Mouse (Mus musculus): ENCODE results near the gene Cd160. TPM values are rescaled to one million over a fixed set of nuclear protein-coding genes. Genes with fewer than 3 reads are reported as not detected.

Cd160 gene
- polyA plus RNA-seq, 1 experiment from 2014 or later = 0.29 TPM

DNA sequence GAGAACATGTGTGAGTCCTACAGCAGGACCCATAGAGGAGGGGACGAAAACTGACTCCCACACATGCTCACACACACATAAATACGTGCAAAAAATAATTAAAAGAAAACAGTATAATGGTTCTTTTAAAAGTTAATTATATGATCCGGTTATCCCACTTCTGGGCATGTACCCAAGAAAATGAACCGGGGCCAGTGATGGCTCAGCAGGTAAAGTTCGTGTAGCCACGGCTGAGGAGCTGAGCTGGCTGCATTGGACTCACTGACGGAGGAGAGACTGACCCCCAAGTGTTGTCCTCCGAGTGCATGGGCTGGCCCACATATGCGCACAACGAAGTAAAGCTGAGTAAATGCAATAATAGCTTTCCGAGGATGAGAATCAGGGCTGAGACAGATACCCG is 4.5 kb downstream of the Cd160 start:
- 82% methylated on average over 12 of the region's 12 CpGs for WGBS
- H3K4me3 ChIP-seq = no peak overlapping the region
- H3K27me3 ChIP-seq = no peaks in the 10 kb centered on the region
- no peak overlapping the region for H3K4me2 ChIP-seq
- H3K9me3 ChIP-seq = no peaks in the 10 kb centered on the region
- H3K27ac ChIP-seq (replicated peaks) = no peak overlapping the region
- no peak overlapping the region for H3K9ac ChIP-seq
- no peaks in the 10 kb centered on the region for H3K36me3 ChIP-seq
- H3K4me1 ChIP-seq (replicated peaks) = 0 out of 2 replicates have a peak, but pooled peaks cover 3% of the 10 kb centered on the region
- ATAC-seq (ENCODE audit: low FRiP score, low read depth) = no peak

DNA sequence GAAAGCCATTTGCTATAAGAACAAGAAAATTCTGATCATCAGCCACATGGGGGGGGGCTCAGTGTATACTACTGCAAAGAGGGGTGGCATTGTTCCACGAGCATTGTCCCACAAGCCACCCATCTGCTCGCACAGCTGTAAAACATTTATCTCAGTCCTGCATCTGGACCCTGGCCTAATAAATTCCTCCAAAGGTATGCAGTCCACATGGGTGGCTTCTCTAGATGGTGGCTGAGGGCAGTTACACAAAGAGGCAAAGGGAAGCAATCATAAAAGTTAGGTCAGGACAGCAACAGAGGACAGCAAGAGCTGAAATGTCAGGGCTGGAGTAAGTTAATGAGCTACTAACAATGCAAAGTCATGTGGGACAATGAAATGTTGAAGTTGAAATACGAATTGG is 5.5 kb downstream of the Cd160 start:
- no peaks in the 10 kb centered on the region for H3K36me3 ChIP-seq
- no peak overlapping the region for H3K9ac ChIP-seq
- no peak for ATAC-seq (ENCODE audit: low FRiP score, low read depth)
- H3K4me3 ChIP-seq = no peak overlapping the region
- H3K4me2 ChIP-seq = no peak overlapping the region
- H3K4me1 ChIP-seq (replicated peaks) = 0 out of 2 replicates have a peak, but pooled peaks cover 3% of the 10 kb centered on the region
- no peak overlapping the region for H3K27ac ChIP-seq (replicated peaks)
- H3K9me3 ChIP-seq = no peaks in the 10 kb centered on the region
- WGBS = 55% methylated on average over 3 of the region's 3 CpGs
- no peaks in the 10 kb centered on the region for H3K27me3 ChIP-seq

DNA sequence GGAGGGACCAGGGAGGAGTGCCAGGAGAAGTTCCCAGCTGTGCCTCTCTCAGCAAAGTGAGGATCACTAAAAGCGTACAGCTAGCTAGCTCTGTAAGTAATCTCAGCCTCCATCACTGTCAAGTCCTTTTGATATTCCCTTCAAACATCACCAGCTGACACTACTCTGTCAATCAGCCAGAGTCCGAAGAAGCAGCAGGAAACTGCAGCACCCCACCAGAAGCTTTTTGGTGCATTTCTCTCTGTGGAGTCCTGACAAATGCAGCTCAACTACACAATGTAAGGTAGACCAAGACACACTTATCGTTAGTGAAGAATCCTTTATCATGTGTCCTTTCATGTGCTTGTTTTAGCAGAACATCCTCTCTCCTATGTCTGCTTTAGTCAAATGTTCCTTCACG is 7.6 kb downstream of the Cd160 start:
- no peak for ATAC-seq (ENCODE audit: low FRiP score, low read depth)
- Histone ChIP-seq H3K9ac (no peak overlapping the region), H3K4me3 (no peak overlapping the region), H3K36me3 (no peaks in the 10 kb centered on the region), H3K27me3 (no peaks in the 10 kb centered on the region), H3K9me3 (no peaks in the 10 kb centered on the region), H3K4me2 (no peak overlapping the region), H3K27ac (replicated peaks) (no peak overlapping the region), H3K4me1 (replicated peaks) (no peaks in the 10 kb centered on the region)
- 88% methylated on average over 4 of the region's 4 CpGs for WGBS

DNA sequence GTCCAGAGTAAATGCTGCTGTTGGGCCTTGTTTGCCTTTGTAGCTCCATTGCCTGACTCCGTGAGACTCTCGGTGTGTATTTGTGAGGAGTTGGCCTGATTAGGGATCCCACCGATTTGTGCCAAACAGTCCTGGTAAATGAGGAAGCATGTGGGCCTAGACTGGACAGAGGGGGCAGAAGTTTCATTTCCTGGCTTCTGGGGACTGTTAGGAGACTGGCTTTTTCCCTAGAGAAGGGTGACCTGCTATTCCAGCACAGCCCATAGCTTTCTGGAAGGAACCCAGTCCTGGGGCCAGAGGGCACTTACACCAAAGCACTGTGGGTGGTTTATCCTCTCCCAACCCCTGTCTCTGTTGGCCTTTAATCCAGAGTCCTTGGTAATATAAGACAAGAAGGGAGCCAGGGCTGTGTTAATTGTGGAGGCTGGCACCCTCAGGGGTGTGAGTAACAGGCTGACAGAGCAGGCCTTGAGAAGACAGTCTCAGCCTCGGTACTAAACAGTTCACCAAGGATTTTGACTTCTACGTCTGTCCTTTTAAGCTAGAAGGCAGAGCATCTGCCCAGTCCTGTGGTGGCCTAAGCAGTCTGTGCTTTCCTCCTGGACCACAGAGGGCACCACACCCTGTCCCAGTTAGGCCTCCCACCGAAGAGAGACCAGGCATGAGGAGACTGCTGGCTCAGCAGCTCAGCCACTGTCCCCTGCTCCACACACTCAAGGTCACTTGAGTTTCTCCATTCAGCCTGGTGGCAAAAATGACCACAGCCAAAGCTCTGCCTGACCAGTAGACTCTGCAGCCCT is 8.8 kb downstream of the Cd160 start:
- no peaks in the 10 kb centered on the region for H3K27me3 ChIP-seq
- no peak overlapping the region for H3K4me2 ChIP-seq
- ATAC-seq (ENCODE audit: low FRiP score, low read depth) = no peak
- H3K36me3 ChIP-seq = no peaks in the 10 kb centered on the region
- no peak overlapping the region for H3K4me3 ChIP-seq
- no peaks in the 10 kb centered on the region for H3K9me3 ChIP-seq
- H3K27ac ChIP-seq (replicated peaks) = no peak overlapping the region
- 87% methylated on average over 6 of the region's 6 CpGs for WGBS
- H3K9ac ChIP-seq = no peak overlapping the region
- H3K4me1 ChIP-seq (replicated peaks) = no peaks in the 10 kb centered on the region

DNA sequence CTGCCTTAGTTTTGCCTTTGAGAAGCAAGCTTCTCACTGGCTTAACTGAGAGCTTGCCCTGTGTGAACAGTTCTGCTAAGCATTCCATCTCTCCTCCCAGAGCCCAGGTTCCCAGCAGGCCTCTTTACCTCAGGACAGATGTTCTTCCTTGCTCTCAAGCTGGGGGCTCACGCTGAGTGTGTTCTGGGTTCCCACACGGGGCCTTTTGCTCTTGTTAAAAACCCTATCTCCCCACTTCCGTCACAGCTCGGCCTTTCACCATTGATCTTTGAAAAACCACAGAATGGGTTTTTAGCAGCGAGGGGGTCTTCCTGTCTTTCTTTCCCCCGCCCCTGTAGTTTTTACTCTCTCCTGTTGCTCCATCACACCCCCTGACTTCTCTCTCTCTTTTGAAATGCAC is 14.8 kb downstream of the Cd160 start:
- Histone ChIP-seq H3K36me3 (no peaks in the 10 kb centered on the region), H3K4me1 (replicated peaks) (no peaks in the 10 kb centered on the region), H3K27ac (replicated peaks) (no peak overlapping the region), H3K4me3 (no peak overlapping the region), H3K4me2 (no peak overlapping the region), H3K9me3 (no peaks in the 10 kb centered on the region), H3K9ac (no peak overlapping the region), H3K27me3 (no peaks in the 10 kb centered on the region)
- no peak for ATAC-seq (ENCODE audit: low FRiP score, low read depth)
- WGBS = 52% methylated on average over 6 of the region's 6 CpGs

DNA sequence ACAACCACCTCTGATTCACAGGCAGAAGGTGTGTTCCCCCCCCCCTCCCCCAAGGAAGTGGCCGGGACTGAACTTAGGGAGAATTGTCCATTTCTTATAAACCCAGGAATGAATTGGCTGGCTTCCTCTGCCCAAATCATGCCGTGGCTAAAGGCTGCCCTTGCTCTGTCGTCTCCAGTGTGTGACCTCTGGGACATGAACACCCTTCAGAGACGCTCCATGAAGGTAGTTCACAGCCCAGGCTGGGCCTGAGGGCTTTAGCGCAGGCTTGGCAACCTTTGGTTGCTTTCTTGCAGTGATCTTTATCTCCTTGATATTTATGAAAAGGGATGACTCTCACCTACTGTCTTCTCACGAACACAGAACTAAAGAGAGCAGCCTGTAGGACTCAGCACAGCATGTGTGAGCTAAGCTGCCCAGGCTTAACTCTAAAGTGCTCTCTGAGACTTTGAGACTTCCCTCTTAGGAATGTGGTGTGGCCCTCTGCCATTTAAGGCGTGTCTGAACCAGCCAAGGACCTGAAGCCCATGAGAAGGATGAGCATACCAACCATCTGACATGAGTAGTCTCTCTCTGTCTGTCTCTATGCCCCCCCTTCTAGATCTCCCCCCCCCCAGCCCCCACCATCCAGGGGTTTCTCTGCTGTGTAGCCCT is 15.4 kb downstream of the Cd160 start:
- ATAC-seq (ENCODE audit: low FRiP score, low read depth) = no peak
- H3K4me3 ChIP-seq = no peak overlapping the region
- no peaks in the 10 kb centered on the region for H3K4me1 ChIP-seq (replicated peaks)
- H3K27ac ChIP-seq (replicated peaks) = no peak overlapping the region
- 75% methylated on average over 7 of the region's 7 CpGs for WGBS
- no peak overlapping the region for H3K4me2 ChIP-seq
- H3K9me3 ChIP-seq = no peaks in the 10 kb centered on the region
- H3K36me3 ChIP-seq = no peaks in the 10 kb centered on the region
- H3K9ac ChIP-seq = no peak overlapping the region
- no peaks in the 10 kb centered on the region for H3K27me3 ChIP-seq

DNA sequence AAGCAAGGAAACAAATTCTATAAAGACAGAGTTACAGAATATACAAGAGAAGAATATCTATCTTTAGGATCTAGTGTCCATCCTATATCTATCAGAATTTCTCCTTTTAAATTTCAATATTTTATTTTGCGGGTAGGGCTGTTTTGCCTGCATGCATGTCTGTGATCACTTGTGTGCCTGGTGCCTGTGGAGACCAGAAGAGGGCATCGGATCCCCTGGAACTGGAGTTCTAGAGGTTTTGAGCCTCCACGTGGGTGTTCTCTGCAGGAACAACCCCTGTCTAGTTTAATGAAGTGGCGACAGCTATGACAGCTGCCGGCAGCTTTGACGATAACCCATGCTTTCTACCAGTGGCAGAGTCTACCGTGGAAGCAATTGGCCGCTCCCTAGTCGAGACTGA is 16.0 kb downstream of the Cd160 start:
- no peak for ATAC-seq (ENCODE audit: low FRiP score, low read depth)
- H3K9ac ChIP-seq = no peak overlapping the region
- H3K27me3 ChIP-seq = no peaks in the 10 kb centered on the region
- 40% methylated on average over 9 of the region's 9 CpGs for WGBS
- no peak overlapping the region for H3K27ac ChIP-seq (replicated peaks)
- no peaks in the 10 kb centered on the region for H3K9me3 ChIP-seq
- H3K4me1 ChIP-seq (replicated peaks) = no peaks in the 10 kb centered on the region
- H3K36me3 ChIP-seq = no peaks in the 10 kb centered on the region
- peak overlapping the region; percentile 29 for H3K4me2 ChIP-seq
- H3K4me3 ChIP-seq = no peak overlapping the region

DNA sequence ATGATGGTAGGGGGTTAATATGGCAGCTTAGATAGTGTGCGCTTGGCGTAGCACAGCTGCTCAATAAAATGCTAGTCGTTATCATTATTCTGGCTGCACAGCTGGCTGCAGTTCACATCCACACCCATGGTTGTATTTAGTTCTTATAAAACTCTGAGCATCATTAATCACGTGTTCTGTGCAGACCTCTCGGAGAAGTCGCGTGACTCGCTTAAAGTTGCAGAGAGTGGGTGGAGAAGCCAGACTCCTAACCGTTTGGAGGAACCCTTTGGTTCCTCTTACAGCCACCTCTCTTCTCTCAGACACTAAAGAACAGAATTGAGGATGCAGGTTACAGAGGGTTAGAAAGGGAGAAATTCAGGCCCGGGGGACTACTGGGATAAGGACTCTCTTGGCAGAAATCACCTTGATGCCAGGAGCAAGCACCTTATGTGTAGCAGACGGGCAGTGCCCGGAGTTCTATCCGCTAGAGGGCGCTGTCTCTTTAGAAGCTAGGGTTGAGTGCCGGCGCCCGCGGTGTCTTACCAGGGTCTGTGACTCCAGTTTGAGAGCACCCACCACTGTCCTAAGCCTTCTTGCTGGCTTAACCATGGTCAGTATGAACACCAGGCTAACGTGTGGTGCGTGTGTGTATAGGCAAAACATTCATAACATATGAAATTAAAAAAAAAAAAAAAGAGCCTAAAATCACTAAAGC is 16.6 kb downstream of the Cd160 start:
- ATAC-seq (ENCODE audit: low FRiP score, low read depth) = no peak
- Histone ChIP-seq H3K27me3 (no peaks in the 10 kb centered on the region), H3K4me2 (peak overlapping the region; percentile 30; the same call in 1 of the 2 replicates)

DNA sequence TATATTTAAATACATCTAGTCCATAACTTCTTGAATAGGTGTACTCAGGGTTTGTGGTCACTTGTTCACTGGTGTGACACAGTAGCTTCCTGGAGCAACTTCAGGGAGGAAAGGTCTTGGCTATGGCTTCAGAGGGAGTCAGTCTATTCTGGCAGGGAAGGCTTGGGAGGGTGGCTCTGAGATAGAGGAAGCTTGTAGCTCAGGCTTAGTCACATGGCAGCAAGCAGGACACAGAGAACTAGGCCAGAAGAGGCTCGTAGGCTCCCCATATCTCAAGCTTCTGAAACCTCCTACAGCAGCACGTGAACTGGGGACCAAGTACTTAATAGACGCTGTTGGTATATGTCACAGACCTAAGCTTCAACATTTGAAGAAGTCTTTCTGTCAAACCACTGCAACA is 17.9 kb downstream of the Cd160 start:
- Histone ChIP-seq H3K9ac (no peak overlapping the region), H3K4me1 (replicated peaks) (no peaks in the 10 kb centered on the region), H3K27me3 (no peaks in the 10 kb centered on the region), H3K4me2 (no peak overlapping the region), H3K27ac (replicated peaks) (no peak overlapping the region), H3K4me3 (no peak overlapping the region), H3K9me3 (no peaks in the 10 kb centered on the region), H3K36me3 (0 out of 2 replicates have a peak, but pooled peaks cover 3% of the 10 kb centered on the region)
- 95% methylated on average over 3 of the region's 3 CpGs for WGBS
- ATAC-seq (ENCODE audit: low FRiP score, low read depth) = no peak

More for the DNA sequence above, 16.6 kb downstream of the Cd160 start:
- no peak overlapping the region for H3K4me3 ChIP-seq
- H3K36me3 ChIP-seq = no peaks in the 10 kb centered on the region
- no peak overlapping the region for H3K9ac ChIP-seq
- 41% methylated on average over 20 of the region's 20 CpGs for WGBS
- H3K9me3 ChIP-seq = no peaks in the 10 kb centered on the region
- H3K4me1 ChIP-seq (replicated peaks) = no peaks in the 10 kb centered on the region
- H3K27ac ChIP-seq (replicated peaks) = no peak overlapping the region

DNA sequence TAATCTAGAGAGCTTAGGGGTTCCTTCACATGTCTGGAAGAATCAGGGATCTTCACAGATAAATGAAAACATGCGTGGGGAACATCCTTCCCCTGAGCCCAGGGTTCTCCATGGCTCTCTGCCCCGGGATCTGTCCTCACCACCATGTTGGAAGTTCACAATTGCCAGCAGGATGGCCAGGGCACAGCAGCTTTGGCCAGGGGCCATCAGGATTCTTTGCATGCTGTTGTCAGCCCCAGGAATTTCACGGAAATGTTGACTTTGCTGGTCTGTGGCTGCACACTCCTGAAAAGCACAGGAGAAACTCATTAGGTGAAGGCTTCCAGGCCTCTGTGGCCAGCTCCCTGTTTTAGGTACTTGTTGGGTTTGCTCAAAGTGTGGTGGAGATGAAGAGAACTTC is 20.5 kb downstream of the Cd160 start:
- H3K27ac ChIP-seq (replicated peaks) = no peak overlapping the region
- 71% methylated on average over 3 of the region's 3 CpGs for WGBS
- H3K4me3 ChIP-seq = no peak overlapping the region
- no peaks in the 10 kb centered on the region for H3K4me1 ChIP-seq (replicated peaks)
- no peak for ATAC-seq (ENCODE audit: low FRiP score, low read depth)
- 0 out of 2 replicates have a peak, but pooled peaks cover 6% of the 10 kb centered on the region for H3K36me3 ChIP-seq
- H3K4me2 ChIP-seq = no peak overlapping the region
- no peaks in the 10 kb centered on the region for H3K27me3 ChIP-seq
- H3K9ac ChIP-seq = no peak overlapping the region
- H3K9me3 ChIP-seq = no peaks in the 10 kb centered on the region

DNA sequence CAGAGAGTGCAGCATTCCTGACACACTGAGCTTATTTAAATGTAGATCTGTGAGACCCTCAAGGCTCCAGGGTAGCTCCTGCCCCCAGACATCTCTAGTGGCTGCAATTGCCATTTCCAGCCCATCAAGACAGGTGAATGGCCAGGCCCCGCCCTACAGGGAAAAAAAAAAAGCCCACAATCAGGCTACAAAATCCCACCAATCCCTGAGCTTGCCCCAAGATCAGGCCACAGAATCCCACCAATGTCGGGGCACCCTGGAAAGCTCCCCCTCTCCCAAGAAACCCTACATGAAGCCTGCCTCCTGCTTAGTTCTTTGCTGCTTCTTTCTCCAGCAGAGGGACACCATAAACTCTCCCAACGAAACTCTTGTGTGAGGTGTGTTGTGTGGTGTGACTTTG is 21.0 kb downstream of the Cd160 start:
- no peaks in the 10 kb centered on the region for H3K4me1 ChIP-seq (replicated peaks)
- H3K4me2 ChIP-seq = no peak overlapping the region
- H3K27me3 ChIP-seq = no peaks in the 10 kb centered on the region
- no peak overlapping the region for H3K27ac ChIP-seq (replicated peaks)
- no peak overlapping the region for H3K9ac ChIP-seq
- 0 out of 2 replicates have a peak, but pooled peaks cover 6% of the 10 kb centered on the region for H3K36me3 ChIP-seq
- H3K9me3 ChIP-seq = no peaks in the 10 kb centered on the region
- ATAC-seq (ENCODE audit: low FRiP score, low read depth) = no peak
- no peak overlapping the region for H3K4me3 ChIP-seq
- WGBS = 79% methylated on average over 3 of the region's 3 CpGs

DNA sequence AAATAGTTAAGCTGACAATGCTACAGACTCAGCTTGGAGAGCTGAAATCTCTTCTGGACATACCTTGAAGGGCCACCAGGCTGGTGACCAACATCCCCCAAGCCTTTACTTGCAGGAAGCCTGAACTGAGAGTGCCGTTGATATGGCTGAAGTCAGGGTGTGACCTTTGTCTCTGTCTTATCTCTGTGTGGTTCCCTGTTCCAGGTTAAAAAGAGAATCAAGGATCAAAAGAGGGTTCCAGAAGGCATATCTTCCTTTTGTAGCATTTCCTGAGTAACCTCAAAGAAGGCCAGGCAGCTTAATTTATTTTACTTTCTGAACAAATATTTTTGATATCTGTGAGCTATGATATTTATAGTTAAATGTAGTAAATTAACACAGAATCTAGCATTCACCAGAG is 26.9 kb downstream of the Cd160 start:
- no peak overlapping the region for H3K9ac ChIP-seq
- H3K27me3 ChIP-seq = no peaks in the 10 kb centered on the region
- H3K27ac ChIP-seq (replicated peaks) = no peak overlapping the region
- no peaks in the 10 kb centered on the region for H3K9me3 ChIP-seq
- H3K4me2 ChIP-seq = no peak overlapping the region
- 97% methylated on average over 1 of the region's 1 CpGs for WGBS
- no peaks in the 10 kb centered on the region for H3K4me1 ChIP-seq (replicated peaks)
- ATAC-seq (ENCODE audit: low FRiP score, low read depth) = no peak
- no peak overlapping the region for H3K4me3 ChIP-seq
- 0 out of 2 replicates have a peak, but pooled peaks cover 5% of the 10 kb centered on the region for H3K36me3 ChIP-seq

Data from hindbrain, embryonic 15.5 days (tissue).